Mouse (Mus musculus) spleen, postnatal 14 days (tissue): ENCODE data around the gene 2810004N23Rik.
A peak's percentile ranks its signal among the peaks of the same experiment; 100 is the strongest.

Experiments used
- DNase-seq, 2 experiments: peaks; one replicate each; pipeline ENCODE4 v3.0.0; 2021 to 2022; ENCODE audit warnings: low spot score in 2 of 2

The 2810004N23Rik gene

DNA sequence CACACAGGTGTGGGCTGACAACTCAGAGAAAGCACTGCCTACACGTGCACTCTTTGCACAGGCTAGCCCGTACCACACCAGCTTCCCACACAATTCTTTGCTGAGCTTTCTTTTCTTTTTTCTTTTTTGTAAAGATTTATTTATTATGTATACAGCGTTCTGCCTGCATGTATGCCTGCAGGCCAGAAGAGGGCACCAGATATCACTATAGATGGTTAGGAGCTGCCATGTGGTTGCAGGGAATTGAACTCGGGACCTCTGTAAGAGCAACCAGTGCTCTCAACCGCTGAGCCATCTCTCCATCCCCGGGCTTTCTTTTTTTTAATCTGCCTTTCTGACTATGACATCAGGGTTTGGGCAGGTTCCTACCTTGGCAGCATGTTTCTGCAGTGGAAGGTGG lies 39.4 kb downstream of the 2810004N23Rik start:
- DNase-seq: no peak

DNA sequence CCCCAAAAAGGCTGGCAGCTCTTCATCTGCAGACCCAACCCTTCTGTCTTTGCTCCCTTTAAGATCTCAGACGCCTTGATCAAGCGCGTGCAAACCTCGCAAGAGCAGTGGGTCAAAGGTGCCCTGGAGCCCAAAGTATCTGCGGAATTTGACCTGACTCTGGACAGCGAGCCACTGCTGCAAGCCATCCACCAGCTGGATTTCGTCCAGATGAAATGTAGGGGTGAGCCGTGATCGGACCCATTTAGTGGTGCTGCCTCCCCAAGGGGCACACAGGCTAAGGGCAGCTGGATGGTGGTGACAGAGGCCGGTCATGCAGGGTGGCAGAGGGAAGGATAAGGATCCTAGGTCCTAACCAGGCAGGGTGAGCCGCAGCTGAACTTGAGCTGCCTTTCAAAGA lies 42.8 kb downstream of the 2810004N23Rik start:
- no peak for DNase-seq

DNA sequence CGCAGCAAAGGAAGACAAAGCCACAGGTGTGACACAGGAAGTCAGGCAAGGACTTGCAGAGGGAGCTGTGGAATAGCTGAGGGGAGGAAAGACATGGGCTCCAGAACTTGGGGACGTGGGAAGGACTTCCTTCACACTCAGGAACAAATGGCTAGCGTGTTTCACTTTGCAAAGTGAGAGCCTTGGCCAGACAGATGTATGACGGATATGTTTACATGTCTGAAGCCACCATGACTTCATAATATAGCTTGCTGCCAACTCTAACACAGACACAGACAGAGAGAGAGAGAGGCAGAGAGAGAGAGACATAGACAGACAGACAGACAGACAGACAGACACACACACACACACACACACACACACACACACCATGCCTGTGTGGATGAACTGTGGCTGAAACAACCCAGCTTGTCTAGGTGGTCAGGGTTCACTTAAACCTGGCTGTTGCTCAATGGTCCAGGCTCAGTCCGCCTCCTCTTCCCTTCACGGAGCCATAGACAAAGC lies 43.3 kb downstream of the 2810004N23Rik start:
- no peak for DNase-seq

DNA sequence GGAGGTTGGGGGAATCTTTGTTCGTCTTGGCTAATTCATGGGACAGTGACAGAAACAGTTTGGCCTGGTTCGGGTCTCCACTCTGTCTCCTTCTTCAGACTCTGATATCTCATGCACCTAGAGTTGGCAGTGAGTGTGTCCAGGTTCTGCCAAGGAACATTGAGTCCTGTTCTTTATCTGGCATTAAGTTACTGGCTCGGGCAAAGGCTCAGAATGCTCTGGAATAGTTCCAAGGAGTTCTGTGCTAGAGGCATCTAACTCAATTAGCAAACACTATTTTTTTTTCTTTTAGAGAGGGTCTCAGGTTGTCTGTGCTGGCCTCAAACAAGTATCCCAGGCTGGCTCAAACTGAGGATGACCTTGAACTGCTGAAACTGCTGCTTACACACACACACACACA lies 45.6 kb downstream of the 2810004N23Rik start:
- DNase-seq: no peak

DNA sequence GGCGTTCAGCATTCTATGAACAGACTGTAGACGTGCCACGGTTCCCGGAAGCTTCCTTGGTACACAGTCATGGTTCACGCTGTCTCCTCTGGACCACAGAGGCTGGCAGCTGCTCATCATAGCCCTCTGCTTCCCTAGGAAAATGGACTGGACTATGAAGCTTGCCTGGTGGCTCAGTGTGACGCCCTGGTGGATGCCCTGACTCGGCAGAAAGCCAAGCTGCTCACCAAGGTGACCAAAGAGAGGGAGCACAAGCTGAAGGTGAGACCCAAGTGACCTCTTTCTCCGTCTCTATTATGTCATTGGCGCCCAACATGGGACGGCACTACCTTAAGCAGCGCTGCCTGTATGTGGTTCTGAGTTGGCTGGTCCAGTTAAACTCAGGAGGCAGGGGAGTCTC lies 46.1 kb downstream of the 2810004N23Rik start:
- no peak for DNase-seq

DNA sequence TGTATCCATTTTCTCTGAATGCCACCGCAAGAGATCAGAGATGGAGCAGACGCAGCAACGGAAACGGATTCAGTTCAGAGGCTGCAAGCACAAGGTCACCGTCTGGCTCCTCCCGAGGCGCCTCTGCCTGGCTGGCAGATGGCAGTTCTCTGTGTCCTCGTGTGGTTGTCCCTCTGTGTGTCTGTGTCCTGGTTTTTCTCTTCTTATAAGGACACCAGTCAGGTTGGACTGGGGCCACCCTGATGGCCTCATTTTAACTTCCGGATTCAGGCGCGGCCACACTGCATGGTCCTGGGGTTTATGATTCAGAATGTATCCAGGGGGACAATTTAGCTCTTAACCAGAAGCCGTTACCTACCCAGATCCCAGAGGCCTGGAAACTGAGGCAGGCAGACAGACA lies 47.0 kb downstream of the 2810004N23Rik start:
- no peak for DNase-seq

DNA sequence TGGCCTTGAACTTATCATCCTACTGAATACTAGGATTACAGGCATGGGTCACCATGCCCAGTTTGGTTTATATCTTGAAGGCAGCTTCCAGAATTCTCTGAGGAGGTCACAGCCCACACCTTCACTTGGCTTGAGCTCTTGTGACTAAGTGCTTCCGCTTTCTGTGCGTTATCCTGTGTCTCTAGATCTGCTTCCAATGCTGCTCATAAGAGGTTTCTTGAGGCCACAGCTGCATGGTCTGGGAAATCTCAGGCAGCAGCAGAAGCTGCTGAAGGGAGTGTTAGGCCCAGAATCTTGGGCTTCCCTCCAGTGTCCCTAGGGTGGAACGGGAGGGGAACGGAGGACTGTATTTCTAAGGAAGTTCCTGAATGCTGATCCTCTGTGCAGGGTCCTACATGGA lies 49.6 kb downstream of the 2810004N23Rik start:
- no peak for DNase-seq

DNA sequence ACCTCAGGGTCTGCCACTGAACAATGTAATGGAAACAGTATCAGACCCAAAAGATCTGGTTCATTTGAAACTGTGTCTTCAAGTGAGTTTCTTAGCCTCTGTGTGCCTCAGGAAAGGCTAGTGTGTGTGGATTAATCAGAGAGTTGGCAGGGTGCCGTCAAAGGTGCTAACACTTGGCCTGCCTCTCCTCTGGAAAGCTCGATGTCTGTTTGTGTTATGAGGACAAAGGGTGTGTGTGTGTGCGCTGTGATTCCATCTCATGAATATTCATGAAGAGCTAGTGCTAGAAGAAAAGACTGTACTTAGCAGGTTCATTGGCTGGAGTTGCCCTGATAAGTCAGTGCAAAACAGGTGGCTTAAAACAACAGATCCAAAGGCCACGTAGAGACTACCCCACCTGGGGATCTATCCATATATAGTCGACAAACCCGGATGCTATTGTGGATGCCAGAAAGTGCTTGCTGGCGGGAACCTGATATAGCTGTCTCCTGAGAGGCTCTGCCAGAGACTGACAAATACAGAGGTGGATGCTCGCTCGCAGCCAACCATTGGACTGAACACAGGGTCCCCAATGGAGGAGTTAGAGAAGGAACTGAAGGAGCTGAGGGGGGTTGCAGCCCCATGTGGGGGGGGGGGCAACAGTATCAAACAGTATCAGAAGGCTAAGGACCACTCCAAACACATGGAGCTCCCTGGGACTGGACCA lies 52.1 kb downstream of the 2810004N23Rik start:
- DNase-seq: no peak

DNA sequence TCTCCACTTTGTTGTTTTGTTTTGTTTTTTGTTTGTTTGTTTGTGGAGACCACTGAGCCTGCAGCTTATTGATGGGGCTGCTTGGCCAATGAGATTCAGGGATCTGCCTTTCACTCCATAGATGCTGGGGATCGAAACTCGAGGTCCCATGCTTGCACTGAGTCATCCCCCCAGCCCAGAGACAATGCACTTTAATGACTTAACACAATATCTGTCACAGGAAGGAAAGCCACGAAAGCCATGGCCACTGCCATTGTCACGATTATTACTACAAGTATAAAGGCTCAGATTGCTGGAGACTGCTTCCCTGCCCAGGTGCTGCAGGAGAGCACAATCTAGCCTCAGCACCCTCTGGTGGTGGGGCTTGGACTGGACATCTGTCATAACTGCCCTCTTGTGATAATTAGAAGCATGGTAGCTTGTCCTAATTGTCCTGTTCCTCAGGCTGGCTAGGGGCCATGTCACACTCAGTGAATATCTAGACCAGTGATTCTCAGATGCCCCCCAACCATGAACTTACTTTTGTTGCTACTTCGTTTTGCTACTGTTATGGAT lies 52.8 kb downstream of the 2810004N23Rik start:
- no peak for DNase-seq

DNA sequence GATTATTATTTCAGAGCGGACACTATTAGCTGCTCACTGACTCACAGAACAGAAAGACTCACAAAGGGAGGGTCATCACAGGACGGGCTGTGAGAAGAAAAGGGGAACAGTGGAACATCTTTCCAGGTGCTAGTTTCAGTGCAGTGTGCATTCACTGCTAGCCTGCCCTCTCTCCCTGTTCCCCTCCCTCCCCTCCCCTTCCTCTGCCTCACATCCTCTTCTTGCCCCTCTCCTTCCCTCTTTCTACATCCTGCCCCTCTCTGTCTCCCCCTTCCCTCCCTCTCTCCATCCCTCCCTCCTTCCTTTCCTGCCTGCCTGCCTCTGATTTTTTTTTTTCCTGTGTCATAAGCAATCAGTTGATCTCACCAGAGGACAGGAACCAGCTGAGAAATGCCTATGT lies 53.5 kb downstream of the 2810004N23Rik start:
- no peak for DNase-seq

DNA sequence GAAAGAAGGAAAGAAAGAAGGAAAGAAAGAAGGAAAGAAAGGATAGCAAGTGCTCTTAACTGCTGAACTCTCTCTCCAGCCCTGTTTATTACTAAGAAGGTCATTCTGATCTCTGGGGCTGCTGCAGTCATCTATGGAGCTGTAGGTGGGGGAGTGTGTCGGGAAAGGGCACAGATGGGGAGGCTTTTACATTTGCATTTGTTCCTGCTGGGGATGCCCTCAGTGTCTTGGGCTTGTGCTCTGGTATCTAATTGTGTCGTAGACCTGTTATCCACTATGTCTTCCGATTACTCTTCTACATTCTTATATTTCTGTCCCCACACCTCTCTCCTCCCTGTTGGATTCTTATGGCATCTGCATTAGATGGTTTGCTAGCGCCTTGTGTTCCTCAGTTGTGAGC lies 56.9 kb downstream of the 2810004N23Rik start:
- no peak for DNase-seq

DNA sequence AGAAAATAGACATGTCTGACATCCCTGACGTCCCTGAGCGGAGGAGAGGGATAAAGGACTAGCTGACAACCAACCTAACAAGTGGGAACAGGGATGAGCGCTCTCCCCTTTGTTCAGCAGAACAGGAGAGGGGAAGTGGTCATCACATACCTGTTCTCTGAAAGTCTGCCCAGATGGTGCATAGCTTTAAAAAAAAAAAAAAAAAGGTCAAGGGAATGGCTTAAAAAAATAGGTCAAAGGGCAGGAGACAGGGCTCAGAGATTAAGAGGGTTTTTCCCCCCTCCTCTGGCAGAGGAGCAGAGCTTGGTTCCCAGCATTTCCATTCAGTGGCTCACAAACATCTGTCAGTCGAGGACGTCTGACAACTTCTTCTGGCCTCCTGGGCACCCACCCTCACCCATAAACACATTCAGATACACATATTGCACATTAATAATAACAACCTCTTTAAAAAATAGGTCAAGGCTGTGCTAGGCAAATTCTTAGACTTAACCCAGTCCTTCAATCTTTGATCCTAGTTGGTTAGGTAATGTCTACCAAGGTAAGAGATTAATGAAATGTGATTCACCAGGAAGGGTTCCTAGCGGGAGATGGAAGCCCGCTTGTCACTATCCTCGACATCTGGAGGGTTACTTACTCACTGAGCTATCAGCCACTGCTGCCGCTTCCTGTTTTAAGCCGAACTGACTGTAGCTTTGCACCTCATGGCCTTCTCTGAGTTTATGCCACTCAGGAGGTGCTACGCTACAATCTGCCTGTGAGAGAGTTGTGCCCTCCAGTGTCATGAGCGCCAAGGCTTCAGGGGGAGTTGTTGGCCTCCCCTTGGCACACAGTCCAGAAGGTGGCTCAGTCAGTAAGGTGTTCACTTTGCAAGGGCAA lies 58.9 kb downstream of the 2810004N23Rik start:
- DNase-seq: no peak

DNA sequence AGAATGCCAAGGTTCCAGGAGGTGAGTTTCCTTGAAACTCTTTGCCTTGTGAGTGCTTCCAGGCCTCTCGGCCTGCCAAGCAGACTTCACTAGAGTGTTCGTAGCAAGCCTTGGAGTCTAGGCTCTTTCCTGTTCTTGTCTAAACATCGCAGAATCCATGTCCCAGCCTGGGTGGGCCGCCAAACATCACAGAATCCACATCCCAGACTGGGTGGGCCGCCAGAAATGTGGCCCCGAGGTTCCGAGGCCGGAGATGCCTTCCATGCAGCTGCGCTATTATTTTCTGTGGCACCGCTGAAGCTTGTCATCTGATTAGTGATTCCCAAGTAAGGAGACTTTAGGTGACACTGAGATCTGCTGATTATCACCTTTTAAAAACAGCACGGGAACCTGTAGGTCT lies 62.4 kb downstream of the 2810004N23Rik start:
- DNase-seq: no peak

DNA sequence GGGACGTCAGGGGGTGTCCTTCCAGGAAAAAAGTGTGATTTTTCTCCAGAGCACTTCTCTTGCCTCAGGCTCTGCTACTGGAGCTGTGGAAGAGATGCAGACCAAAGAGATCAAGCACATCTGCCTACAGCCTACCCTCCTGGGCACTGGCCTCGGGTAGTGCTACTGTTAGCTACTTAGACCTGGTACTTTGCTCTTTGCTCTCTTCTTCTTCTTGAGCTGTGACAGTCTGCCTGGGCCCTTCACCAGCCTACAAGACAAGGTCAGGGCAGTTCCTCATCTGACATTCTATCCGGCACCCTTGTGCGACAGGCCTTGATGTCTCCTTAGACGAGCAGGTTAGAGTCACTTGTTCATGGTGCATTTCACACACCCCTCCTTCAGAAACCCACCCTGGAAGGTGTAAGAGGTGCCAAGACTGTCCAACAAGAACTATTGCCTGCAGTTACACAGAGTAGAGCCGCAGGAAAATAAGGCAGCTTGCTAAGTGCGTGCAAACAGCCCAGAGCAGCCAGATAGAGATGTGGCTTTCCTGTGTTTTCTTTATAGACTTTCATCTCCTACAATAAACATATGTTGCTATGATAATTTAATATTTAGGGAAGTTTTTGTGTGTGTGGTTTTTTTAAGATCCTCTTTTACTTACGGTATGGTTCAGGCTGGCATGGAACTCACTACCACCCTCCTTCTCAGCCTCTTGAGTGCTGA lies 67.0 kb downstream of the 2810004N23Rik start:
- DNase-seq: no peak

DNA sequence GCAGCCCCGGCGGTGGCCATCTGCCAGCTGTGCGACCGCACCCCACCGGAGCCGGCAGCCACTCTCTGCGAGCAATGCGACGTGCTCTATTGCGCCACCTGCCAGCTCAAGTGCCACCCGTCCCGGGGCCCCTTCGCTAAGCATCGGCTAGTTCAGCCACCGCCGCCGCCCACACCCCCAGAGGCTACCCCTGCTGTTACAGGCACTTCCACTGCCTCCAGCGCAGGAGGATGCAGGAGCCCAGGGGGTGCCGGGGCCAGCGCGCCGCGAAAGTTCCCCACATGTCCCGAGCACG lies 68.5 kb downstream of the 2810004N23Rik start:
- DNase-seq: peak in 1 of 2 experiments; percentile 36

DNA sequence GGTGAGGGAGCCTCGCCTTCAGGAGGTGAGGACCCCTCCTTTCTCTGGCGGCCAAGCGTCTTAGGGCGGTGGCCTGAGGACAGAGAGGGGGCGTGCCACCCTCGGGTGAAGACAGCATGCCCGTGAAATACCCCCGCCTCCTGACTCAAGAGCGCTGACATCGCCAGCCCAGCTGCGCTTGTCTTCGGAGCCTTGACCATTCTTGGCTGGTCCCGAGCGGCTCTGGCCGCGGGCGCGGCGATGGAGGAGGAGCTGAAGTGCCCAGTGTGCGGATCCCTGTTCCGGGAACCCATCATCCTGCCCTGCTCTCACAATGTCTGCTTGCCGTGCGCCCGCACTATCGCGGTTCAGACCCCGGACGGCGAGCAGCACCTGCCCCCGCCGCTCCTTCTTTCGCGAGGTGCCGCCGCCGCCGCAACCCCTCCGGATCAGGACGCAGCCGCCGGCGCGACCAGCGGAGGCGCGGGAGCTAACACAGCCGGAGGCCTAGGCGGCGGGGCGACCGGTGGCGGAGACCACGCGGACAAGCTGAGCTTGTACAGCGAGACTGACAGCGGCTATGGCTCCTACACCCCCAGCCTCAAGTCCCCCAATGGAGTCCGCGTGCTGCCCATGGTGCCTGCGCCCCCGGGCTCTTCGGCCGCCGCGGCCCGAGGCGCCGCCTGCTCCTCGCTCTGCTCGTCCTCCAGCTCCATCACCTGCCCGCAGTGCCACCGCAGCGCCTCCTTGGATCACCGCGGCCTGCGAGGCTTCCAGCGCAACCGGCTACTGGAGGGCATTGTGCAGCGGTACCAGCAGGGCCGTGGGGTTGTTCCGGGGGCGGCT lies 69.0 kb downstream of the 2810004N23Rik start:
- no peak for DNase-seq

DNA sequence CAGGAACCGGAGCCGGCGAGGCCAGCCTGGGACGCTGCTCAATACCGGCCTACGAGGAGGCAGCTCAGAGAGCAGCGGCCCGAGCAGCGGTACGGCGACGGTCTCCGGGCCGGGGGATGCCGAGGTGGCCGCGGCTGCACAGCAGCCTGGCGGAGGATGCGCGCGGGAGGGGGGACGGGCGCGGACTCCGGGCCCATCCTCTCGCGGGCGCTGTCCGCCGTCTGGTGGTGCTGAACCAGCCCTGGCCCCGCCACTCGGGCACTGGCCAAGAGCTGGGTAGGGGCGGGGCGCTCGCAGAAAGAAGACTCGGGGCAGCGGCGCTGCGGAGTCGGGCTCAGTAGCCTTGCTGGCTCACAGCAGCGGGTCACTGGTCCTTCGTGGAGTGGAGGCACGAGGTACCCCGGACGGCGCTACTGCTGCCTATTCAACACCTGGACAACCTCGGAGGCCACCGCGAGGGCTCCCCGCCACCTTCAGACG lies 69.7 kb downstream of the 2810004N23Rik start:
- DNase-seq: peak; percentile 58 to 73

DNA sequence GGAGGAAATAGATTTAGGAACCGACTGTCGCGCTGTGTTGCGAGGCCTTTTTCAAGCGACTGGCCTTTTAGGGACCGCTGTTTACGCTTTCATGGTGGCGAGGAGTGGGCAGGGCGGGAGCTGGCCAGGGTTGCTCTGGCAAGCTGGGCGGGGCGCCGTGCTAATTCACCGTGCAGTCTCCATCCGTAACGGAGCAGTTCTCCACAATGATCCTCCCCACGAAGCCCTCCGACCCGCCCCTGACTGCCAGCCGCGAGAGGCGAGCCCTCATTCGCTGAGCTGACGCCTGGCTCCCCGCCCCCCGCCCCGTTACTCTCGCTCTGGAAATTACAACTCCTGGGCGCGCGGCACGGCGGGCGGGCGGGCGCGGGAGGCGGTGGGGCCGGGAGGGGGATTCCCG lies 70.2 kb downstream of the 2810004N23Rik start, which contains the start of gene Trim67:
Gene Trim67 (plus strand): TSS at position 385 of the 400 bp plus-strand sequence.
- DNase-seq: no peak

DNA sequence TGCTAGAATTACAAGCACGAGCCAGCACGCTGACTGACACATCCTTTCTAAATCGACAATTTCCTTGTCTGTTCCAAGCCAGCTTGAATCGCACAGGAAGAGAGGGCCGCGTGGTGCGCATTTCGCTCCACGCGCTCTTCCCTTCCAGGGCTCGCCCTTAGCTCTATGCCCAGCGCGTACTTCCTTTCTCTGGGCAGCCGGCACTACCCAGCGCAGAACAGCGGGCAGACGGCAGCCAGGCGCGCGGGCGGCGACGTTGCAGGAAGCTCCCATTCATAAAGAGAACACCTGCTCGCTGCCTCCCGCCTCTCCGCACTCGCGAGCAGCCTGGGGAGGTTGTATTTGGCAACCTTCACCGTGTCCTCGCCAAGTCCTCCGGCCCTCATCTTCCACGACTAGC lies 70.7 kb downstream of the 2810004N23Rik start:
- no peak for DNase-seq

DNA sequence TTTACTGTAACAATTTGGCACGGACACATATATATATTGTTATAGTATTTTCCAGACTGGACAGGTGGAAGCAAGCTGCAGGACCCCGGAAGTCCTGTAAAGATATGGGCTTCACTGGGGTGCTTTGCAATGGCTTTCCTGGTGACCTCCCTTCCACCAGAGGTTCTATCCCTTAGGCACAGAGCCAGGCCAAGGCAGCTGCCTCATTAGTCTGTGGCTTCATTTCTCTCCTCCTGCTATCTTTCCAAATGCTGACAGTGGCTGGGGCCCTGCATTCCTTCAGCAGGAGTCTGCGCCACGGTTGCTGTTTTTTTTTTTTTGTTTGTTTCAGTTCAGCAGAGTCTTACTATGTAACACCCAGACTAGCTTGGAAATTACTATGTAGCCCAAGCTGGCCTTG lies 71.2 kb downstream of the 2810004N23Rik start:
- no peak for DNase-seq

DNA sequence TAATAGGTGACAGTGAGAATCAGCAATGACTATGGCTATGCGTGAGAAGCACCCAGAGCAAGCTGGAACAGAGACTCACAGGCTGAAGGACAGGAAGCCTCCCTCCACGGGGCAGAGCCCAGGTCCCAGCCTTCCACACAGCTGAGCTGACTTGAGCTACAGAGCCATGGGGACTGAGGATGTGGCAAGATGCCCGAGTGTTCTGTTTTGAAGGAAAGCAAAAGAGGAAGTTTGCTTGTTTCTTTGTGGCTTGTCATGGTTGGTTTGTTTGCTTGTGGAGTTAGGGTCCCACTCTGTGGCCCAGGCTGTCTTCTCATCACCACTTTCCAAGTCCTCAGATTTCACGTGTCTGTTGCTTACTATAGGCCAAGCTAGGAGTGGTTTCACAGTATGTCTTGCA lies 72.2 kb downstream of the 2810004N23Rik start:
- DNase-seq: no peak
